Mouse (Mus musculus): Measurements from ENCODE around the gene Leo1.
"Not testable (repeated sequence)": the region's sequence is repeated elsewhere in the genome, so short reads cannot be mapped to it uniquely, and the experiment has no call there.

The Leo1 gene

DNA sequence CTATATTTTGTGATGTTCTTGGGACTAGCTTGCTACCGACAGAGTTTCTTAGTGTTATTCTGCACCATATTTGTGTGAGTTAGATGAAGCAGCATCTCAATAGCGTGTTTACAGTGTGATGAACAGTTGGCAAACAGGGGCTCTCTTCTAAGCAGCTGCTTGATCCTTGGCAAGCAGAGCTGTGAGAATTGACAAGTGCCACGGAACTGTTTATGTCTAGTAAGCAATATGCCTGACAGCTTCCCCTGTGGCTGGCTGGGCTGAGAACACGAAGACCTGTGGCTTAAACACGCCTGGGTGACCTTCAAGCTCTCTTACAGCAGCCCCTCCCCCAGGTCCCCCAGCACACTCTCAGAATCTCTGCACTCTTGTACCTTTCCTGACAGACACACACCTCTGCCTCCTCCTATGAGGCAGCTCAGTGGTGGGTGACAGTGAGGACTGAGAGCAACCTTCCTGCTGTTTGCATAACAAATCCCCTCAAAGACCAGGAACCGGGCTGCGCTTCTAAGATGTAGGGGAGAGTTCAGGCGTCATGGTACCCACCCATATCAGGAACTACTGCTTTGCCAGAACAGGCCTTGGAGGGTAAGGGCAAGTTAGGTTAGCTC lies 21.8 kb downstream of the Leo1 start:
- no peak for ATAC-seq (ENCODE audit: insufficient number of reproducible peaks, low FRiP score, low TSS enrichment)

DNA sequence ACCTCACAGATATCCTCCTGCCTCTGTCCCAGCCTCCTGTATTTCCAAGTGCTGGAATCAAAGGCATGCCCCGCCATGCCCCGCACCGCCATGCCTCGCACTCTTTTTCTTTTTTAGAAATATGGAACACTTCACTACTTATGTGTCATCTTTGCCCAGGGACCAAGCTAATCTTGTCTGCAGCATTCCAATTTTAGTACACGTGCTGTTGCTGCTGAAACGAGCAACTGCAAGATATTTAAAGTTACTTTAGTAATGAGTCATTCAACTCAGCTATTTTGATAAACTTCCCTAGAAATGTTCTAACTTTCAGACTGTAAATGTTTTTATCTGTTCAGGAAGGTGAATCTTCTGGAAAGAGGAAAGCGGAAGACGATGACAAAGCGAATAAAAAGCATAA lies 24.5 kb downstream of the Leo1 start:
- no peak for ATAC-seq (ENCODE audit: insufficient number of reproducible peaks, low FRiP score, low TSS enrichment)

DNA sequence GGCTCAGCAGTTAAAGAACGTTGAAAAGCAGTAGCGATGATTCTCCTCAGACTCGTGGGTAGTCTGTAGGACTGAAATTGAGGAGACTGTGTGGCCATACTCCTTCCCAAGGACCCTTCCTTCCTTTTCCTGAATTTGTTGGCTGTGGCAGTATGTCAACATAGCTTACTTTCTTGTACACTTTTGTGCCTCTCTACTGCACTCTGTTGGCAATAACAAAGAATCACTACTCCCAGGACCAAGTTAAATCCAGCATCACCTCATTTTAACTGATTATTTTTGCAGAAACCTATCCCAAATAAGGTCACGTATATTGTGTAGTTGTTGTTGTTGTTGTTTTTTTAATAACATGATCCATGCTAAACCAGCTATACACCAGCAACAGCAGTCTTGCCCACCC lies 25.3 kb downstream of the Leo1 start:
- ATAC-seq (ENCODE audit: insufficient number of reproducible peaks, low FRiP score, low TSS enrichment): no peak

DNA sequence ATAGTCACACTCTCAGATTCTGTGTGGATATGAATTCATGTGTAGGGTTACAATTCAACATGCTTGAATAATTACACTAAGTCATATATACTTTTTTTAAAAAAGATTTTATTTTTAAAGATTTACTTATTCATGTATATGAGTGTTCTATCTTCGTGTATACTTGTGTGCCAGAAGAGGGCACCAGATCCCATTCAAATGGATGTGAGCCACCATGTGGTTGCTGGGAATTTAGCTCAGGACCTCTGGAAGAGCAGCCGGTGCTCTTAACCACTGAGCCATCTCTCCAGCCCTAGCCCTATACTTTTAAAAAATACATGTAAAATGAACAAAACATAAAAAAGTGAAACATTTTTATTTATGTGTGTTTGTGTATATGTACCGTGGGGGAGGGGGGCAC lies 26.3 kb downstream of the Leo1 start:
- ATAC-seq (ENCODE audit: insufficient number of reproducible peaks, low FRiP score, low TSS enrichment): no peak

DNA sequence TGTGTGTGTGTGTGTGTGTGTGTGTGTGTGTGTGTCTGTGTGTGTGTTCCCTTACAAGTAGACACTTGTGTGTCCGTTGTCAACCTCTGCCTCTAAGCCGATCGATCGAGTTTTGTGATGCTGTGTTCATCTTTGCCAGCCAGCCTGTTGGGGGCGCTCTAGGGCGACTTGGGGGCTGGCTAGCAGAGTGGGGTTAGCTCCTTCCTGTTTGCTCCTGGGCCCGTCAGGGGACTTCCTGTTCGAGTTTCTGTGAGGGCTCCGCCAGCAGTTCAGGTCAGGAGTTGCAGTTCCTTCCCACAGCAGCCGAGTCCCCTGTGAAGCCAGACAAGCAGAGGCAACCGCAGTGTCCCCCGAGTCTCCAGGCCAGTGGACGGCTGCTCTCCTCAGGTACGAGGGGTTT lies 27.0 kb downstream of the Leo1 start:
- ATAC-seq (ENCODE audit: insufficient number of reproducible peaks, low FRiP score, low TSS enrichment): no peak

DNA sequence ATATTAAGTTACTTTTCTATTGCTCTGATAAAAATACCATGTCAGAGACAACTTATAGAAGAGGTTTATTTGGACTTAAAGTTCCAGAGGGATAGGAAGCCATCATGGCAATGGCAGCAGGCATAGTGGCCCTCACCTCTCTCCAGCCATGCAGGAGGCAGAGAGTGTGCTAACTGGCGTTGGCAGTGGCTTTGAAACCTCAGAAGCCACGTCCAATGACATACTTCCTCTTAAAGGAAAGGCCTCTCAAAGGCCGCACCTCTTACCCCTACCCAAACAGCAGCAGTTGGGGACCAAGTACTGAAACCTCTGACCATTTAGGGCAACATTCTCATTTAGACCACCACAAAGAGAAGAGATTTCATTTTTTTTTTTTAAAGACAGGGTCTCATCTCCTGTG lies 35.9 kb downstream of the Leo1 start:
- no peak for ATAC-seq (ENCODE audit: insufficient number of reproducible peaks, low FRiP score, low TSS enrichment)

DNA sequence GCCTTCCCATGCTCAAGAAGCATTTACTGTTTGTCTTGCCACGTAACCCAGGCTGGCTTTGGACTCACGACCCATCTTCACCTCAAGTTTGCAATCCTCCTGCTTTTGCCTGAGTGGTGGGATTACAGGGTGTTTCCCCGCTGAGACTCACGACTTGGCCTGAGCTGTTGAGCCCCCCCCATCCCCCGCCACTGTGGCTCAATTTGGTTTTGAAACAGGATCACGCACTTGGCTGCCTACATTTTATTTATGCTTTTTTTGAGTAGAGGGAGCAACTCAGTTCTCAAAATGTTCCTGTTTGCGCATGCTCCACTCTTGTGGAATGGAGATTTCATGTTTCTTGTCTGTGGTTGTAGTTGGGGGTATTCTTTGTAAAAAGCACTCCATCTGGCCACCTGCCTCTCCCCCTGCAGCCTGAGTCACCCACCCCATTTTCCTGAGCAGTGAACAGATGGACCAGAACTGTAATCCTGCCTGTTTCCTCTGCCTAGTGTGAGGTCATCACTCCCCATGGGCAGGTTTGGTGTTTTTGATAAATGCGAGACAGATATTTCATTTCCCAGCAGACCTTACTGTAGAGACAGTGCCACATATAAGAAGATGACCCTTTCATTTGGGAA lies 37.9 kb downstream of the Leo1 start:
- ATAC-seq (ENCODE audit: insufficient number of reproducible peaks, low FRiP score, low TSS enrichment): peak; percentile 91; the same call in 1 of the 2 replicates

DNA sequence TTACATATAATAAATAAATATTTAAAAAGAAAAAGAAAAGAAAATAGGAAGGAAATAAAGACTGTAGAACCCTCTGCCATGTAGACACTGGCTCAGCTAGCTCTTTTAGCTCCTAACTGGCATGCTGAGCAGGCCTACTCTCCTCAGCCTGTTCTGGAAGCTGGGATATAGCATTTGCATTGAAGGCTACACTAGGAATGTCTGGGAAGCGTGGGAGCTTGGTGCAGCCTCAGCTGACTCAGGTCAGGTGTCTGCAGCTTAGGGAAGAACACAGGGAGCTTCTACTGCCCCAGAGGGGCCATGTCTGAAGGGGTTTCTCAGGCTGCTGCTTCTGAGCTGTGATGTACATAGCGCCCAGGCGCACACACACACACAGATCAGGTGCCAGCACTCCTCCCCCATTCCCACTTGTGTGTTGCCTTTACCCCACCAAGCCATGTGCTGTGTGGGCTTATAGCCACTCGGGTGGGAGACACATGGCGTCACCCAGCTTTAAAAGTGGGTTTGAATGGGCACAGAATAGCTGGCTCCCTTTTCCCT lies 39.3 kb downstream of the Leo1 start:
- no peak for ATAC-seq (ENCODE audit: insufficient number of reproducible peaks, low FRiP score, low TSS enrichment)

DNA sequence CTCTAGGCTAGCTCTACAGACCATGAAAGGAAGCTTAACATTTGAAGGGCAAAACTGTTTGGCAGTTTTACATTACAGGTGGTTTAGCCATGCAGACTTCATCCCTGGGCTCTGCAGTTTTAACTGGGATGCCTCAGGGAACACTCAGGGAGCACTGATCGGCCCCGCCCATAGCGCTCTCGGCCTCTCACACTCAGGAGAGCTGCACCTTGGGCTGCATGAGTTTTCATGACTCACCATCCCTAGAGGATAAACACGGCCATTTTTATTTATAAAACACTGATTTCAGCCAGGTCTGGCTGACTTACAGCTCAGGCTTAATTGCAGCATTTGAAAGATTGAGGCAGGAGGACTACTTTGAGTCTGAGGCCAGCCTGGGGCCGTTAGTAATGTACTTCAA lies 43.9 kb downstream of the Leo1 start:
- ATAC-seq (ENCODE audit: insufficient number of reproducible peaks, low FRiP score, low TSS enrichment): no peak

DNA sequence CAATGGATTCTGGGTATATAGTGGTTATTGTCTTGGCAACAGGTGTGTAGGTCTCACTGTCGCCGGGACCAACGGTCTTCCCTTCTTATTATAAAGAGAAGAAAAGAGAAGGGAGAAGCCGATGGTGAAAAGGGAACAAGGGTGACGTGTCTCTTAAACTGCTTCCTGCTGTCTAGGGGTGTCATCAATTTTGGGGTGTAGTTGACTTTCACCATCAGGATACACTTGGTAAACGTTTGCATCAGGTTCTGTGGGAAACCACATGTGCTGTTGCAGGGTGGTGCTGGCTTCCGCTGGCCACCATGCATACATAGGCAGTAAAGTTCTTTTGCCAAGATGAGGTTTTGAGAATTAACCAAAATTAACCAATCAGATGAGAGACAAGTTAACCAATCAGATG lies 46.9 kb downstream of the Leo1 start:
- ATAC-seq (ENCODE audit: insufficient number of reproducible peaks, low FRiP score, low TSS enrichment): not testable (repeated sequence)

DNA sequence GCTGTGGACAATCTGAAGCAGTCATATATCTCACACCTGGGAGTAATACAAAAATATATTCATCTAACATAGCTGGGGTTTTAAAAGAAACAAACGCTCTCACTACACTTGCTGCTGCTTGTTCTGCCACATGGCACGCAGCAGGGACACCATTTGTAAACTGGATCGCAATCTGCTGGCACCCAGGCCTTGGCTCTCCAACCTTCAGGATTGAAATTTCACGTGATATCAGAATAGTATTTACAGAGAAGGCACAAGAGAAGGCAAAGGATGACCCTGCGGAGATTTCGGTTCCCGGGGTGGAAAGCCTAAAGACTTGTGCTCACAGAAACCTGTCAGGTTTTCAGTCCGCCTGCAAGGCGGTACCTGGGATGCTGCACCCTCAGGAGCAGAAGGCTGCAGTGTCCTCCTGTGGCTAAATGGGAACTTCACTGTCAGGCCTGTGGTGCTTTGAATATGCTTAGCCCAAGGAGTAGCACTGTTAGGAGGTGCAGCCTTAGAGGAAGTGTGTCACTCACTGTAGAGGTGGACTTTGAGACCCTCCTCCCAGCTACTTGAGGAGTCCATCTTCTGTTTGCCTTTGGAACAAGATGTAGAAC lies 53.2 kb downstream of the Leo1 start:
- peak; percentile 68; the same call in 1 of the 2 replicates for ATAC-seq (ENCODE audit: insufficient number of reproducible peaks, low FRiP score, low TSS enrichment)

DNA sequence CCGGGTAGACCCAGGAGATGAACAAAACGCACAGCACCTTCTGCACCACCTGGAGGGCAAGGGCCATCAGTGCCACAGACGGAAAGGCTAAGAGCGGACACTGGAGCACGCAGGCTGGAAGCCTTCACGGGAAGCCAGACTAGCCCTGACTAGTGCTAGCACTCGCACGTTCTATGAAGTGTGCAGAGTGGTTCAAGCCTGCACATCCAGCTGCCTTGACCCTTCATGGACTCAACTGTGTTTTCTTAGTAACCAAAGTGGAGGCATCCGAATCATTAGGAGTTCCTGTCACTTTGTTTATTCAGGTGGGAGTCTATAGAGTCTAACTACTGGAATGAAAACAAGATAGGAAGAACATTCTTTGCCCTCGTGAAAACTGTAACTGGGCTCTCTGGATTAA lies 54.6 kb downstream of the Leo1 start:
- no peak for ATAC-seq (ENCODE audit: insufficient number of reproducible peaks, low FRiP score, low TSS enrichment)

DNA sequence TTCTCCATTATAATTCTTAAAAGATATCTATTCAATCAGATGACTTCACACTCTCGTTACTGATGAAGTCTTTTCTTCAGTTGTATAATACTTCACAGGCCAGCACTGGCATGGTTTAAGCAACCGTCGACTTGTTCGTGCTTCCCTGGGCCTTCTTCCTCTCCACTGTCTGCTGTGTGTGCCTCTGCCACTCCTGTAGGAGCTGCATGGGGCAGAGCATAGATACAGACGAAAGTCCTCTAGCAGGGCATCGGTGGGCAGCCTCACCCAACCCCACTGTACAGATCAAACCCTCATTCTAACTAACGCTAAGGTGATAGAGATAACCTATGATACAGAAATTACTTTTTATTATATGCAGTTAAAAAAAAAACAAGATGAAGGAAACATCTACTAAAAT lies 57.2 kb downstream of the Leo1 start:
- no peak for ATAC-seq (ENCODE audit: insufficient number of reproducible peaks, low FRiP score, low TSS enrichment)

DNA sequence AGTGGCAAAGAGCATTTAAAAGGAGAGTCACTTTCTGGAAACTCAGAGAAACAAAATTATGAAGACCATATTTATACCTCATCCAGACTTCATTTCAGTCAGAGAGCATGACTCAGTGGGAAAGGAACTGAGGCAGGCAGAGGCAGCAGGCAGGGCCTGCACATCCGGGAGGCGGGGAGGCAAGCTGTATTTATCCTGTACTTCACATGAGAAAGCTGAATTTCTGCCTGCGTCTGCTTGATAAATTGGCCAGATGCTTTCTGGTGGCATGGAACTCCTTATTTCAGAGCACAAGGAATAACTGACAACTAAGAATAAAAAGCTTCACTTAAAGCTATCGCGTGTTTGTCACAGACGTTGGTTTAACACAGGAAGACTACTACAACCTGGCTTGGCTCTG lies 63.0 kb downstream of the Leo1 start:
- no peak for ATAC-seq (ENCODE audit: insufficient number of reproducible peaks, low FRiP score, low TSS enrichment)

DNA sequence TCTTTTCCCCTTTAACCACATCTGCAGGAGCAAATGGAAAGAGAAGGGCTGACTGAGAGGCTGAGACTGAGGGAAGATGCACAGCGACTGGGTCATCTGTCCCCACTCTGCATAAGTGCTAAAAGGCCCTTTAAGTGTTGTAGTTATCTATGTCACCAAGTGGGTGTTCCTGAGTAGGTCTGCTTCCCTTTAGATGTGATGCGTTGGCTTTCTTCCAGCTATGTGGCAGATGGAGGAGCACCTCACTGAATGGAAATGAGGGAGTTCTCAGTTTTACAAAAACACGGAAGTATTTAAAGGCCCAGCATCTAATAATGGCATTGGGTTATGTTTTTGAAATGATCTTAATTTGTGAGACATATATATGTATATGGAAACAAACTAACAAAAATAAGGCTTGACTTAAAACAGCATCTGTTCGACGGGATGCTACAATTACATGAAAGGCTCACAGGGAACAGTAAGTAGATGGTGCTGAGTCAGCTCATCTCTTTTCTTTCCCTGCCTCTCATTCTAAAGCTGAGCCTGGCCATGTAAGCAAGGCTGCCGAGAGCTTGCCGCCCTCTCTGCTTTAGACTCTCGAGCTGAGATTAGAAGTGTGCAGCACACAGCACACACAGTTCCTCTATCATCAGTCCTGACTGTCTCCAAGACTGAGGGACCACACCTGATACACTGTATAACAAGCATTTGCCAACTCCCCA lies 70.1 kb downstream of the Leo1 start:
- no peak for ATAC-seq (ENCODE audit: insufficient number of reproducible peaks, low FRiP score, low TSS enrichment)

DNA sequence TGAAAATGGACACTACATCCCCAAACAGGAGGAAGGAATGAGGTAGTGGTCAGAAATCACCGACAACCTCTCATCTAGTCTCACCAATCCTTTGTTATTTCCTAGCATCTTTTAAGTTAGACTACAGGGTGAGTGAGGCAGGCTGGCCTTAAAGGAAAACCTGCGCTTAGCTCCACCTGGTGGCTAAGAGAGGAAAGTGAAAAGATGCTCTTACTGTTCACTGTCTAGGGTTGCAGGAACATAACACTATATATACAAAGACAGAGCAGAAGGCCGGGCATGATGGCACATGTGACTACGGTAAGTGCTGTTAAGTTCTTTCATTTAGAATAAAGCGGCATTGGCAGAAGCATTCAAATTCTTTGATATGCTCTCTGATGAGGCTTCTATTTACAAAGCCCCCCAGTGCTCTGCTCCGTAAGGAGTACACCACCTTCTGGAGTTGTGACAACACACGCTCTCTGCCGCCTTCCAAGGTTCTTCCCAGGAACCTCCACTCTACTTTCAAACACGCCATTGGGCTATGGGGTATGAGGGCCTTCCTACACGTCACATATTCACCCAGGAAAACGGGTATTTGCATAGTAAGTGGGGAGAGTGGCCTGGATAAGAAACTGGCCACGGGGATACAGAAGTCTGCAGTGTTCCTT lies 74.3 kb downstream of the Leo1 start:
- ATAC-seq (ENCODE audit: insufficient number of reproducible peaks, low FRiP score, low TSS enrichment): peak; percentile 74; the same call in 1 of the 2 replicates

All from cerebellum, adult (tissue).